Mouse (Mus musculus) heart, embryonic 13.5 days (tissue): ENCODE results near the gene Atraid. TPM values are rescaled to one million over a fixed set of nuclear protein-coding genes. Genes with fewer than 3 reads are reported as not detected.

Experiments
- ATAC-seq: fragments of 200-750 bp; cut with Nextera tagmentation; 2 replicates; pipeline ENCODE4 v1.8.0; 2017; ENCODE audit warnings: moderate TSS enrichment; ENCODE audit not compliant: insufficient number of reproducible peaks, low FRiP score, low TSS enrichment; ENCODE audit errors: extremely low read depth
- H3K27ac ChIP-seq: fragments of 300-500 bp; sonication (generic); replicated peaks from 2 replicates; pipeline ENCODE4 v1.5.1; 2015; ENCODE audit warnings: moderate library complexity, mild to moderate bottlenecking, inconsistent platforms
- H3K27me3 ChIP-seq: fragments of 300-500 bp; sonication (generic); replicated peaks from 2 replicates; pipeline ENCODE4 v1.6.1; 2015; ENCODE audit warnings: mild to moderate bottlenecking, inconsistent platforms
- H3K36me3 ChIP-seq: fragments of 300-500 bp; sonication (generic); 2 replicates; pipeline ENCODE4 v1.6.1; 2015; ENCODE audit warnings: mild to moderate bottlenecking, inconsistent platforms
- H3K4me1 ChIP-seq: fragments of 300-500 bp; sonication (generic); 2 replicates; pipeline ENCODE4 v1.6.1; 2015; ENCODE audit warnings: inconsistent platforms
- H3K4me2 ChIP-seq: fragments of 300-500 bp; sonication (generic); 2 replicates; pipeline ENCODE4 v1.6.1; 2015; ENCODE audit warnings: inconsistent platforms, mild to moderate bottlenecking, moderate library complexity
- H3K4me3 ChIP-seq: fragments of 300-500 bp; sonication (generic); 2 replicates; pipeline ENCODE4 v1.5.1; 2015; ENCODE audit warnings: moderate library complexity, mild to moderate bottlenecking, inconsistent platforms
- H3K9ac ChIP-seq: fragments of 300-500 bp; sonication (generic); 2 replicates; pipeline ENCODE4 v1.6.1; 2015; ENCODE audit warnings: inconsistent platforms, mild to moderate bottlenecking, moderate library complexity
- H3K9me3 ChIP-seq: fragments of 300-500 bp; sonication (generic); 2 replicates; pipeline ENCODE4 v1.6.1; 2016; ENCODE audit warnings: inconsistent platforms
- WGBS: fragments of 180-500 bp; shearing (Covaris S2); methylation state at CpG from one replicate; pipeline ENCODE4 v1.1.7; 2015; ENCODE audit warnings: mixed read lengths; 5-methylcytosine and 5-hydroxymethylcytosine counted together
- polyA plus RNA-seq: library from polyadenylated mRNA; unstranded; fragments of >200 nt; fragmentation: Nextera tagmentation; extraction: Ambion mirVana; gene quantifications from 2 replicates; pipeline ENCODE4 v1.2.1, GENCODE M21; 2015

Gene Atraid
- polyA plus RNA-seq, 1 experiment from 2014 or later, result 119 TPM

- H3K9me3 ChIP-seq, result no peaks in the 10 kb centered on the region
- peaks cover 12% of the 10 kb centered on the region; the same call in 1 of the 2 replicates for H3K27me3 ChIP-seq
- peaks cover 19% of the 10 kb centered on the region for H3K36me3 ChIP-seq
- peak overlapping the region; percentile 61 for H3K27ac ChIP-seq
- 6% methylated on average over 5 of the region's 5 CpGs for WGBS
- H3K4me2 ChIP-seq, result peak overlapping the region; percentile 62
- peak overlapping the region; percentile 67 for H3K9ac ChIP-seq
- peak overlapping the region; percentile 29 for H3K4me3 ChIP-seq
- no peak for ATAC-seq
- H3K4me1 ChIP-seq, result peaks cover 34% of the 10 kb centered on the region
Observed at GRCm38 (mm10) chr5:31082355-31082754, 34.2 kb downstream of the Atraid start.

GRCm38 (mm10) chr5:31082935-31083625 lies 35.0 kb downstream of the Atraid start:
- Histone ChIP-seq H3K9me3 (no peaks in the 10 kb centered on the region), H3K27ac (peak overlapping the region; percentile 61), H3K36me3 (peaks cover 12% of the 10 kb centered on the region), H3K4me3 (peak overlapping the region; percentile 29), H3K4me1 (peaks cover 34% of the 10 kb centered on the region), H3K4me2 (peak overlapping the region; percentile 62), H3K27me3 (peaks cover 17% of the 10 kb centered on the region), H3K9ac (peak overlapping the region; percentile 67)
- ATAC-seq, result peak; percentile 39; the same call in 1 of the 2 replicates
- 4% methylated on average over 12 of the region's 12 CpGs for WGBS

GRCm38 (mm10) chr5:31083949-31084348 lies 35.8 kb downstream of the Atraid start:
- Histone ChIP-seq H3K4me2 (peak overlapping the region; percentile 62), H3K9ac (peak overlapping the region; percentile 28; the same call in 1 of the 2 replicates), H3K9me3 (no peaks in the 10 kb centered on the region), H3K27me3 (peaks cover 26% of the 10 kb centered on the region), H3K4me3 (no peak overlapping the region), H3K36me3 (peaks cover 3% of the 10 kb centered on the region), H3K27ac (peak overlapping the region; percentile 61), H3K4me1 (peaks cover 34% of the 10 kb centered on the region)
- no peak; the same call in 1 of the 2 replicates for ATAC-seq
- 4% methylated on average over 8 of the region's 8 CpGs for WGBS

- no peaks in the 10 kb centered on the region for H3K9me3 ChIP-seq
- no peak overlapping the region for H3K4me2 ChIP-seq
- no peak overlapping the region for H3K27ac ChIP-seq
- H3K27me3 ChIP-seq, result peaks cover 53% of the 10 kb centered on the region
- H3K4me3 ChIP-seq, result no peak overlapping the region
- WGBS, result 14% methylated on average over 7 of the region's 7 CpGs
- H3K36me3 ChIP-seq, result no peaks in the 10 kb centered on the region
- peaks cover 27% of the 10 kb centered on the region for H3K4me1 ChIP-seq
- no peak; the same call in 1 of the 2 replicates for ATAC-seq
- no peak overlapping the region for H3K9ac ChIP-seq
Observed at GRCm38 (mm10) chr5:31086606-31087005, 38.5 kb downstream of the Atraid start.

- Histone ChIP-seq H3K4me2 (no peak overlapping the region), H3K4me3 (no peak overlapping the region), H3K9me3 (no peaks in the 10 kb centered on the region), H3K9ac (no peak overlapping the region), H3K27me3 (peaks cover 58% of the 10 kb centered on the region), H3K4me1 (peaks cover 29% of the 10 kb centered on the region), H3K36me3 (no peaks in the 10 kb centered on the region), H3K27ac (no peak overlapping the region)
- WGBS, result 62% methylated on average over 2 of the region's 2 CpGs
- no peak for ATAC-seq
Observed at GRCm38 (mm10) chr5:31087131-31087530, 39.0 kb downstream of the Atraid start.

- ATAC-seq, result no peak
- Histone ChIP-seq H3K4me2 (peak overlapping the region; percentile 74), H3K4me3 (peak overlapping the region; percentile 49), H3K9ac (peak overlapping the region; percentile 73), H3K9me3 (no peaks in the 10 kb centered on the region), H3K36me3 (no peaks in the 10 kb centered on the region), H3K4me1 (peaks cover 40% of the 10 kb centered on the region), H3K27ac (no peak overlapping the region), H3K27me3 (peaks cover 99% of the 10 kb centered on the region)
- WGBS, result 3% methylated on average over 51 of the region's 53 CpGs
Observed at GRCm38 (mm10) chr5:31092231-31092975, 44.3 kb downstream of the Atraid start.

GRCm38 (mm10) chr5:31093151-31094041 lies 45.3 kb downstream of the Atraid start:
- H3K9me3 ChIP-seq, result no peaks in the 10 kb centered on the region
- no peak overlapping the region for H3K27ac ChIP-seq
- peak overlapping the region; percentile 73 for H3K9ac ChIP-seq
- peak overlapping the region; percentile 74 for H3K4me2 ChIP-seq
- 1% methylated on average over 53 of the region's 54 CpGs for WGBS
- peak overlapping the region; percentile 49 for H3K4me3 ChIP-seq
- peaks cover 100% of the 10 kb centered on the region for H3K27me3 ChIP-seq
- peak; percentile 15 for ATAC-seq
- no peaks in the 10 kb centered on the region for H3K36me3 ChIP-seq
- H3K4me1 ChIP-seq, result peaks cover 40% of the 10 kb centered on the region

GRCm38 (mm10) chr5:31094100-31094798 lies 46.1 kb downstream of the Atraid start:
- Histone ChIP-seq H3K4me2 (peak overlapping the region; percentile 74), H3K27me3 (peaks cover 100% of the 10 kb centered on the region), H3K9ac (peak overlapping the region; percentile 55), H3K36me3 (no peaks in the 10 kb centered on the region), H3K4me3 (peak overlapping the region; percentile 49), H3K9me3 (no peaks in the 10 kb centered on the region), H3K4me1 (peaks cover 40% of the 10 kb centered on the region), H3K27ac (no peak overlapping the region)
- ATAC-seq, result no peak
- WGBS, result 5% methylated on average over 29 of the region's 29 CpGs

- H3K4me2 ChIP-seq, result peak overlapping the region; percentile 74
- H3K9ac ChIP-seq, result peak overlapping the region; percentile 55
- ATAC-seq, result peak; percentile 16; the same call in 1 of the 2 replicates
- no peaks in the 10 kb centered on the region for H3K9me3 ChIP-seq
- H3K27me3 ChIP-seq, result peaks cover 97% of the 10 kb centered on the region
- peak overlapping the region; percentile 49 for H3K4me3 ChIP-seq
- peaks cover 40% of the 10 kb centered on the region for H3K4me1 ChIP-seq
- no peak overlapping the region for H3K27ac ChIP-seq
- no peaks in the 10 kb centered on the region for H3K36me3 ChIP-seq
- WGBS, result under 1% methylated on average over 59 of the region's 59 CpGs
Observed at GRCm38 (mm10) chr5:31094799-31095691, 46.9 kb downstream of the Atraid start.
